Mouse (Mus musculus) forebrain, embryonic 12.5 days (tissue): ENCODE measurements at regions not wholly inside any gene's neighbourhood (a gene's known extent, or its start where the extent isn't known, plus 50 kb on each side); places are given as distances from the start of the nearest gene placed in this dataset.

Experiments used
- ATAC-seq: fragments of 200-750 bp; cut with Nextera tagmentation; 2 replicates; pipeline ENCODE4 v1.8.0; 2017; ENCODE audit warnings: moderate TSS enrichment; ENCODE audit not compliant: low FRiP score
- H3K27ac ChIP-seq: fragments of 300-500 bp; sonication (generic); 2 replicates; pipeline ENCODE4 v1.5.1; 2016; ENCODE audit warnings: mild to moderate bottlenecking
- H3K27me3 ChIP-seq: fragments of 300-500 bp; sonication (generic); 2 replicates; pipeline ENCODE4 v1.6.1; 2016; ENCODE audit warnings: mild to moderate bottlenecking
- H3K36me3 ChIP-seq: fragments of 300-500 bp; sonication (generic); replicated peaks from 2 replicates; pipeline ENCODE4 v1.6.1; 2016; ENCODE audit warnings: mild to moderate bottlenecking
- H3K4me1 ChIP-seq: fragments of 300-500 bp; sonication (generic); 2 replicates; pipeline ENCODE4 v1.6.1; 2016
- H3K4me2 ChIP-seq: fragments of 300-500 bp; sonication (generic); 2 replicates; pipeline ENCODE4 v1.6.1; 2016; ENCODE audit warnings: mild to moderate bottlenecking, moderate library complexity
- H3K4me3 ChIP-seq: fragments of 300-500 bp; sonication (generic); replicated peaks from 2 replicates; pipeline ENCODE4 v1.5.1; 2016; ENCODE audit warnings: mild to moderate bottlenecking
- H3K9ac ChIP-seq: fragments of 300-500 bp; sonication (generic); 2 replicates; pipeline ENCODE4 v1.6.1; 2016; ENCODE audit warnings: mild to moderate bottlenecking
- H3K9me3 ChIP-seq: fragments of 300-500 bp; sonication (generic); 2 replicates; pipeline ENCODE4 v1.6.1; 2016
- WGBS: fragments of 180-500 bp; shearing (Covaris S2); methylation state at CpG from one replicate; pipeline ENCODE4 v1.1.7; 2016; 5-methylcytosine and 5-hydroxymethylcytosine counted together

- no peak overlapping the region for H3K4me2 ChIP-seq
- WGBS, result 83% methylated on average over 6 of the region's 6 CpGs
- no peaks in the 10 kb centered on the region for H3K4me1 ChIP-seq
- H3K9ac ChIP-seq, result no peak overlapping the region
- ATAC-seq, result no peak
- H3K36me3 ChIP-seq, result no peaks in the 10 kb centered on the region
- H3K4me3 ChIP-seq, result no peak overlapping the region
- no peak overlapping the region for H3K27ac ChIP-seq
- H3K9me3 ChIP-seq, result no peaks in the 10 kb centered on the region
- no peaks in the 10 kb centered on the region for H3K27me3 ChIP-seq
Measured at GRCm38 (mm10) chr2:75341726-75342280, 317.3 kb upstream of the Hnrnpa3 start.

DNA sequence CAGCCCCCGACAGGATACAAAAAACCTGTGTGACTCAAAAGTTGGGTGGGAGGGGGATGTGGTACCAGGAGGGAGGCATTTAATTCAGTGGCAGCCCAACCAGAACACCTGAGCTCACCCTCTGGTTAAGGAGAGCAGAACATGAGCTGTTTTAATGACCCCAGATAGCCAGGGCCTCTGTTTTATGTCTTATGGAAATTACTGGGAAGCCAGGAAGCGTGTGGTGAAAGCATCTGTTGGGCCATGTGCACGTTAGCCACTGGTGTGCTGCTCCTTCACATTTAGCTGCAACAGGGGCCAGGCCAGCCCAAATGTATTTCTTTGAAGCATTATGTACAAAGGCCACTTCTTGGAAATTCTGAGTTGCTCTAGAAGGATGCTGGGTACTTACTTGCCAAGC is 308.2 kb upstream of the Hnrnpa3 start:
- Histone ChIP-seq H3K36me3 (no peaks in the 10 kb centered on the region), H3K27ac (no peak overlapping the region), H3K9me3 (no peaks in the 10 kb centered on the region), H3K4me2 (no peak overlapping the region), H3K9ac (no peak overlapping the region), H3K4me3 (no peak overlapping the region), H3K4me1 (peaks cover 13% of the 10 kb centered on the region), H3K27me3 (no peaks in the 10 kb centered on the region)
- WGBS, result 83% methylated on average over 3 of the region's 3 CpGs
- no peak for ATAC-seq

DNA sequence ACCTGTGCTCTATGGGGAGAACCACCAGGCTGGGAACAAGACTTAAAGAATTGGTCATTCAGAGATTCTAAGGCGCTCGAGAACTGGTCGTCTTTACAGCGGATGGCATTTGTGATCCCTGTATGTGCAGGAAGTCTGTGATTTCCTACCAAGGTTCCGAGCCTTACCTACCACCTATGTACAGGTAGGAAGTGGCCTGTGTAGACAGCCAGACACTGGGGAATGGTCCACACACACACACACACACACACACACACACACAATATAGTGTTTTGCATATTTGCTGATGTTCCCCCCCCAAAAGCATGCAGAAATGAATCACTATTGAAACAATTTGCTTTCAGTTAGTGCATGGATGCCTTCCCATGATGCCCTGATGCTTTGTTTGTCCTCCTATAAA is 307.1 kb upstream of the Hnrnpa3 start:
- no peak overlapping the region for H3K4me3 ChIP-seq
- WGBS, result 89% methylated on average over 5 of the region's 5 CpGs
- H3K4me2 ChIP-seq, result no peak overlapping the region
- H3K36me3 ChIP-seq, result no peaks in the 10 kb centered on the region
- no peaks in the 10 kb centered on the region for H3K9me3 ChIP-seq
- no peaks in the 10 kb centered on the region for H3K27me3 ChIP-seq
- no peak for ATAC-seq
- H3K27ac ChIP-seq, result peak overlapping the region; percentile 46; the same call in 1 of the 2 replicates
- peaks cover 13% of the 10 kb centered on the region for H3K4me1 ChIP-seq
- no peak overlapping the region for H3K9ac ChIP-seq

GRCm38 (mm10) chr2:75352564-75352963 is 306.5 kb upstream of the Hnrnpa3 start:
- H3K4me2 ChIP-seq, result no peak overlapping the region
- H3K9ac ChIP-seq, result no peak overlapping the region
- peaks cover 13% of the 10 kb centered on the region for H3K4me1 ChIP-seq
- H3K4me3 ChIP-seq, result no peak overlapping the region
- no peaks in the 10 kb centered on the region for H3K36me3 ChIP-seq
- WGBS, result 47% methylated on average over 4 of the region's 4 CpGs
- H3K27me3 ChIP-seq, result no peaks in the 10 kb centered on the region
- no peak overlapping the region for H3K27ac ChIP-seq
- no peaks in the 10 kb centered on the region for H3K9me3 ChIP-seq
- ATAC-seq, result peak; percentile 23; the same call in 1 of the 2 replicates

GRCm38 (mm10) chr2:75356691-75357375 is 302.2 kb upstream of the Hnrnpa3 start:
- Histone ChIP-seq H3K4me2 (no peak overlapping the region), H3K9me3 (no peaks in the 10 kb centered on the region), H3K36me3 (no peaks in the 10 kb centered on the region), H3K27ac (no peak overlapping the region), H3K27me3 (no peaks in the 10 kb centered on the region), H3K4me3 (no peak overlapping the region), H3K4me1 (peaks cover 13% of the 10 kb centered on the region), H3K9ac (no peak overlapping the region)
- 84% methylated on average over 8 of the region's 8 CpGs for WGBS
- ATAC-seq, result no peak

GRCm38 (mm10) chr2:75357516-75357915 is 301.5 kb upstream of the Hnrnpa3 start:
- WGBS, result 79% methylated on average over 2 of the region's 2 CpGs
- no peaks in the 10 kb centered on the region for H3K36me3 ChIP-seq
- no peak overlapping the region for H3K4me2 ChIP-seq
- no peak overlapping the region for H3K4me3 ChIP-seq
- peaks cover 8% of the 10 kb centered on the region for H3K4me1 ChIP-seq
- no peak overlapping the region for H3K27ac ChIP-seq
- H3K9me3 ChIP-seq, result no peaks in the 10 kb centered on the region
- H3K27me3 ChIP-seq, result no peaks in the 10 kb centered on the region
- H3K9ac ChIP-seq, result no peak overlapping the region
- ATAC-seq, result no peak

DNA sequence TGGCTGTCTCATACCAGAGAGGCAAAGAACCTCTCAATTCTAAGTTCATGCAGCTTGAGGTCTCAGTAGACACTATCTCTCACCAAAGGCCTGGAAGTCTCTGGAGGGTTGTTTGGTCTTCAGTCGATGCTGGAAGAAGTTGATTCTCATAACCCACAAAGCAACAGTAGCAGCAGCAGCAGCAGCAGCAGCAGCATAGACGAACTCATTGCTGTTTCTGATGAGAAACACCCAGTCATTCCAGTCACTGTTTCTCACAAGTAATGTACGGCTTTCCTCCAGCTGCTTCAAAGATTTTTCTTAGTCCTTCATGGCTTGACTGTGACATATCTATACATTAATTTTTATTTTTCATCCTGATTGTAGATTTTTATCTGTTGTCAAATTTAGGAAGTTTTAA is 298.1 kb upstream of the Hnrnpa3 start:
- Histone ChIP-seq H3K9me3 (no peaks in the 10 kb centered on the region), H3K4me3 (no peak overlapping the region), H3K27me3 (no peaks in the 10 kb centered on the region), H3K9ac (no peak overlapping the region), H3K27ac (no peak overlapping the region), H3K4me2 (no peak overlapping the region), H3K36me3 (no peaks in the 10 kb centered on the region), H3K4me1 (no peaks in the 10 kb centered on the region)
- 86% methylated on average over 3 of the region's 3 CpGs for WGBS
- ATAC-seq, result no peak

DNA sequence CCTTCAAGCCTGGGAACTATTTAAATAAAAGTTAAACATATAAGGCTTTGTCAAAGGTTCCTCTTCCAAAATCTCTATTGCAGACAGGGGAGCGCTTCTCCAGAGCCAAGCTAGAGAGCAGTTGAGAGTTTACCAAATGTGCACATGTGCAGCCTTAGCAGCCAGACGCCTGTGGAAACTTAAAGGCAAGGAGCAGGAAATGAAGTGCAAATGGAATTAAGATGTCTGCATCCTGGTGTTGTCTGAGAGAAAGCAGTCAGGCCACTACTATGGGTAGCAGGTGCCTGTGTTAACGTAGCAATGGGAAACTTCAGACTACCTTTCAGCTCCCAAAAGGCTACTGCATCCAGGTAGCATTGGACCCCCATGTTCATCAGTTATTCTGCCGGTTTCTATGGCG is 282.4 kb upstream of the Hnrnpa3 start:
- no peak overlapping the region for H3K9ac ChIP-seq
- H3K4me2 ChIP-seq, result no peak overlapping the region
- no peaks in the 10 kb centered on the region for H3K36me3 ChIP-seq
- no peaks in the 10 kb centered on the region for H3K9me3 ChIP-seq
- H3K27ac ChIP-seq, result no peak overlapping the region
- H3K27me3 ChIP-seq, result no peaks in the 10 kb centered on the region
- 84% methylated on average over 5 of the region's 5 CpGs for WGBS
- H3K4me3 ChIP-seq, result no peak overlapping the region
- ATAC-seq, result no peak
- no peaks in the 10 kb centered on the region for H3K4me1 ChIP-seq

DNA sequence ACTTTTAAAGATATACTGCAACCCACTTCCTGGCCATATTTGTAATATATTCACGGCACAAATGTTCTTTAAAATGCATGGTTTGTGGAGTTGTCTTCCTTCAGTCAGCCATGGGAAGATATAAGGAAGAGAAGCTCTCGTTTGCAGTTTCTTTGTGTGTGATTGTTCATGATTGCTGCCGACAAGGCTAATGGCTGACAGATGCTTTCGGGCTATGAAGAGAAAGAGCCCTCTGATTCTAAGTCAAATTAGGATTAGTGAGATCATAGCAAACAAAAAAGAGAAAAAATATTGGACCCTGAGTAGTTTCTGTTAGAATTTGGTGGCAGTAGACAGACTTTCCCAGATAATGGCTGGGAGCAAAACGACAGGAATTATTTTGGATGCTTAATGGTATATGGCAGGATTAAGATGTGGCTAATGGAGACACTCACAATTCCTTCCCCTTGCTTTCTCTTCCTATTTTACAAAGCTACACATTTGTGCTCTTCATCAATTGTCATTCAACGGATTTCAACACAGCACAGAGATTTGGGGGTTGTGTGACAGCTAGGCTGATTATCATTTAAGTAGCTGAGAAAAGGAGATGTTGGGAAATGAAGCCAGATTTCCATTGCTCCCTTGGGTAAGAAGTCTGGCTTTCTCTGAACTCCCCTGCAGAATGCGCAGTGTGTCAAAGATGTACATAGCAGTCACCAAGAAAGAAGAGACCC is 273.4 kb upstream of the Hnrnpa3 start:
- Histone ChIP-seq H3K4me2 (no peak overlapping the region), H3K9ac (no peak overlapping the region), H3K36me3 (no peaks in the 10 kb centered on the region), H3K4me3 (no peak overlapping the region), H3K27me3 (no peaks in the 10 kb centered on the region), H3K27ac (peak overlapping the region; percentile 54), H3K9me3 (no peaks in the 10 kb centered on the region), H3K4me1 (peaks cover 15% of the 10 kb centered on the region; the same call in 1 of the 2 replicates)
- 37% methylated on average over 7 of the region's 7 CpGs for WGBS
- no peak for ATAC-seq

DNA sequence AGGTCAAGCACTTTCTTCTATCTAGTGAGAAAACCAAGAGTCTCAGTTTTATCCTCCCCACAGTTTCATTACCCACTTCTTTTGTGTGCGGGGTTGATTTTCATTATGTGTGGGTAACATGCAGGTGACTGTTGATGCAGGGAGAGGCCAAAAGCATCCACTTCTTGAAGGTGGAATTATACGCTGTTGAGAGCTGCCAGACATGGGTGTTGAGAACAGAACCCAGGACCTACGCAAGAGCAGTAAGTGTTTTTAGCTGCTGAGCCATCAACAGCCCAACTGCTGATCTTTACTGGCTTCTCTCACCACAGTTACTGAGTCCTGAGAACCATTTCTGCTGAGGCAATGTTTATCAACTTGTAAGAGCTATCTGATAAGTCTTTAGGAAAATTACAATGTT is 272.4 kb upstream of the Hnrnpa3 start:
- Histone ChIP-seq H3K27me3 (no peaks in the 10 kb centered on the region), H3K36me3 (no peaks in the 10 kb centered on the region), H3K27ac (no peak overlapping the region), H3K4me3 (no peak overlapping the region), H3K9me3 (no peaks in the 10 kb centered on the region), H3K4me2 (no peak overlapping the region), H3K9ac (no peak overlapping the region), H3K4me1 (peaks cover 15% of the 10 kb centered on the region; the same call in 1 of the 2 replicates)
- WGBS, result 93% methylated on average over 3 of the region's 3 CpGs
- no peak for ATAC-seq

- no peaks in the 10 kb centered on the region for H3K9me3 ChIP-seq
- WGBS, result 91% methylated on average over 3 of the region's 3 CpGs
Measured at GRCm38 (mm10) chr2:75392041-75392440, 267.0 kb upstream of the Hnrnpa3 start.

DNA sequence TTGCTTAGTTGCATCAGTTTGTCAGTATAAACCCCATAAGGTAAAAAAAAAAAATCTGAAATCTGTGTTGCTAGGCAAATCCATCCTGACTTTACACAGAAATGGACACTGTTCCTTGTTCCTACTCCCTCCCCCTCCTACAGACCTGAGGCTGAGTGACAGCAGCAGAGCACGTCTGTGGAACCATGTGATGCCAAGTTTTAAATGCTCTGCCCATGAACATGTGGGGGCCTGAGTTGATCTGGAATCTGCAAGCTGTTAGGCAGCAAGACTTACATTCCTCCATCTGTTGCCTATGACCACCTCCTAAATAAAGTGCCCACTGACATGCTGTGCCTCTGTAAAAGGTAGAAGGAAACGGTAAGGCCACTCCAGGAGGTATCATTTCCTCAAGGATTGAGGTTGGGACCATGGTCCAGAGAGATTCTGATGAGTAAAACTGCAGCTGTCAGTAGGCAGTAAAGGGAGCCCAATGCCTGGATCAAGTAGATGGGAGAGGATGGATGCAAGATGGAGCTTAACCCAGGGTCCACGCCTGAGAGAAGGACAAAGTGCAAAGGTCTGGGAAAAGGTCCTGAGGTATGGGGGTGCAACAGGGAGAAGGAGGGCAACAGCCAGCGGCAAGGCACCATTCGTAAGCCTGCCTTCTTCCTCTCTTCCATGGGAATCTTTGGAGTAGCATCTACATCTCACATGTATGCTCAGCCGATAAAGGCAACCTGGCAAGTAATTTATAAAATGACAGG is 264.0 kb upstream of the Hnrnpa3 start:
- no peak overlapping the region for H3K4me3 ChIP-seq
- no peaks in the 10 kb centered on the region for H3K9me3 ChIP-seq
- H3K4me1 ChIP-seq, result no peaks in the 10 kb centered on the region
- no peak overlapping the region for H3K9ac ChIP-seq
- ATAC-seq, result no peak
- 88% methylated on average over 6 of the region's 6 CpGs for WGBS
- no peak overlapping the region for H3K27ac ChIP-seq
- H3K27me3 ChIP-seq, result no peaks in the 10 kb centered on the region
- no peak overlapping the region for H3K4me2 ChIP-seq
- H3K36me3 ChIP-seq, result no peaks in the 10 kb centered on the region

More at GRCm38 (mm10) chr2:75392041-75392440, 267.0 kb upstream of the Hnrnpa3 start:
- no peaks in the 10 kb centered on the region for H3K4me1 ChIP-seq
- H3K27ac ChIP-seq, result no peak overlapping the region
- H3K27me3 ChIP-seq, result no peaks in the 10 kb centered on the region
- no peak overlapping the region for H3K9ac ChIP-seq
- no peak for ATAC-seq
- H3K4me3 ChIP-seq, result no peak overlapping the region
- H3K4me2 ChIP-seq, result no peak overlapping the region
- no peaks in the 10 kb centered on the region for H3K36me3 ChIP-seq
